Comparison of ENCODE assay signal across 13 mouse cellular contexts in the genomic region with DNA sequence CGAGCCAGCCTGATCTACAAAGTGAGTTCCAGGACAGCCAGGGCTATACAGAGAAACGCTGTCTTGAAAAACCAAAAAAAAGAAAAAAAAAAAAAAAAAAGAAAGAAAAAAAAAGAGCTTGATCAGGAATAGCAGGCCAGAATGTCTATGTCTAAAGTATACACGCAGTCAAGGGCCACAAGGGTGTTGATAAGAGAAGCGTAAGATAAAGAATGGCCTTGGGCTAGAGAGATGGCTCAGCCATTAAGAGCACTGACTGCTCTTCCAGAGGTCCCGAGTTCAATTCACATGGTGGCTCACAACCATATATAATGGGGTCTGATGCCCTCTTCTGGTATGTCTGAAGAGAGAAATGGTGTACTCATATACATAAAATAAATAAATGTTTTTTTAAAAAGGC. TPM values are rescaled to one million over a fixed set of nuclear protein-coding genes. Genes with fewer than 3 reads are reported as not detected.
DNase-seq lines count a peak whose midpoint lies in the region; ATAC-seq and TF ChIP-seq lines count a peak whose summit lies in the region.
"Not testable (repeated sequence)": the region's sequence is repeated elsewhere in the genome, so short reads cannot be mapped to it uniquely, and the experiment has no call there.
"Had no signal": no experiment of that assay in that cellular context is flagged by ENCODE, and none has a peak within 500 bp of the region (broad histone marks: within the 10 kb centered on the region; RNA-seq: fewer than 3 reads in every experiment).

No protein-coding gene starts in this region.

- WGBS in liver, embryonic 16.5 days (ENCODE audit: insufficient replicate concordance), result 57% methylated on average over 5 of the region's 5 CpGs
- 88% methylated on average over 5 of the region's 5 CpGs for whole genome bisulfite sequencing in stomach, postnatal 0 days

- H3K27ac ChIP-seq in MEL (ENCODE audit: control insufficient read depth, low read depth, low read length), result peak overlapping the region; percentile 99
- not testable (repeated sequence) for H3K27ac ChIP-seq in layer of hippocampus, adult 2 months; liver, embryonic 16.5 days (ENCODE audit: low read length); stomach, postnatal 0 days (replicated peaks)

- TF ChIP-seq CTCF in MEL (IDR thresholded peaks at IDR 0.05 in 2 of 3, conservative IDR thresholded peaks at IDR 0.05 in 1 of 3; ENCODE audit: control insufficient read depth in 1 of 3, insufficient read depth in 1 of 3, low read depth in 2 of 3, low read length in 3 of 3, poor library complexity in 1 of 3, severe bottlenecking in 1 of 3), result not testable (repeated sequence)
- 0 out of 2 replicates have a peak, but pooled peaks have one; percentile 28 for TF ChIP-seq CTCF in layer of hippocampus, adult 2 months (conservative IDR thresholded peaks at IDR 0.05)
- TF ChIP-seq CTCF in stomach, postnatal 0 days (IDR thresholded peaks at IDR 0.05; ENCODE audit: low read depth), result peak; percentile 11; the same call in 1 of the 2 replicates

- peak in 1 of 2 experiments; percentile 45; a peak in 1 of 4 replicates for TF ChIP-seq EP300 in MEL (IDR thresholded peaks at IDR 0.05; ENCODE audit: low read depth in 1 of 2, low read length in 2 of 2)
- TF ChIP-seq EP300 in stomach, postnatal 0 days (optimal IDR thresholded peaks at IDR 0.05), result not testable (repeated sequence)

- H3K4me1 ChIP-seq in MEL (ENCODE audit: control insufficient read depth in 1 of 2, insufficient read depth in 2 of 2, low read length in 2 of 2), result peaks cover 48 to 56% of the 10 kb centered on the region in 2 experiments
- not testable (repeated sequence) for H3K4me1 ChIP-seq in liver, embryonic 16.5 days (ENCODE audit: control insufficient read depth, low read depth, low read length); stomach, postnatal 0 days (replicated peaks; ENCODE audit: control insufficient read depth, insufficient read depth)

- TF ChIP-seq POLR2A in MEL (IDR thresholded peaks at IDR 0.05; ENCODE audit: control insufficient read depth in 1 of 2, insufficient read depth in 1 of 2, low read depth in 1 of 2, low read length in 2 of 2, poor library complexity in 1 of 2), result not testable (repeated sequence)

- H3K9me3 ChIP-seq in MEL (replicated peaks; ENCODE audit: insufficient read depth, low read length); liver, embryonic 16.5 days (replicated peaks; ENCODE audit: control insufficient read depth, low read length); stomach, postnatal 0 days (ENCODE audit: control insufficient read depth, low read length): not testable (repeated sequence)

- H3K4me3 ChIP-seq in MEL (ENCODE audit: control insufficient read depth in 1 of 2, insufficient read depth in 1 of 2, low read depth in 2 of 2, low read length in 2 of 2); layer of hippocampus, adult 2 months; liver, embryonic 16.5 days (ENCODE audit: low read depth, low read length); stomach, postnatal 0 days (ENCODE audit: low read depth, low read length): not testable (repeated sequence)

- H3K27me3 ChIP-seq in MEL (ENCODE audit: control insufficient read depth in 1 of 2, insufficient read depth in 2 of 2, low read length in 2 of 2); liver, embryonic 16.5 days (ENCODE audit: control insufficient read depth, insufficient read depth, low read depth, low read length); stomach, postnatal 0 days (ENCODE audit: control insufficient read depth, insufficient read depth, low read length): not testable (repeated sequence)

- TF ChIP-seq RAD21 in MEL (IDR thresholded peaks at IDR 0.05; ENCODE audit: low read depth, low read length), result peak; percentile 20

- not testable (repeated sequence) for H3K4me2 ChIP-seq in liver, embryonic 16.5 days (ENCODE audit: low read depth, low read length); stomach, postnatal 0 days (replicated peaks; ENCODE audit: low read depth)

- H3K79me2 ChIP-seq in MEL (ENCODE audit: control insufficient read depth, insufficient read depth, low read length, poor library complexity), result not testable (repeated sequence)

- H3K9ac ChIP-seq in MEL (ENCODE audit: control insufficient read depth, low read depth, low read length, poor library complexity, severe bottlenecking); liver, embryonic 16.5 days (ENCODE audit: low read depth, low read length); stomach, postnatal 0 days (ENCODE audit: low read length): not testable (repeated sequence)

- peaks cover 44 to 70% of the 10 kb centered on the region in 2 experiments for H3K36me3 ChIP-seq in MEL (ENCODE audit: control insufficient read depth in 1 of 2, insufficient read depth in 2 of 2, low read length in 2 of 2)
- H3K36me3 ChIP-seq in liver, embryonic 16.5 days (ENCODE audit: control insufficient read depth, insufficient read depth), result peaks cover 43% of the 10 kb centered on the region
- H3K36me3 ChIP-seq in stomach, postnatal 0 days (ENCODE audit: control insufficient read depth, insufficient read depth, low read length), result peaks cover 27% of the 10 kb centered on the region; the same call in 1 of the 2 replicates

- ATAC-seq in erythroid progenitor cell, adult 5-6 weeks (replicated peaks; ENCODE audit: low FRiP score, poor library complexity, severe bottlenecking), result 0 out of 2 replicates have a peak, but pooled peaks have one; percentile 47
- ATAC-seq in liver, embryonic 16.5 days (ENCODE audit: low read depth), result peak; percentile 27; the same call in 1 of the 2 replicates
- not testable (repeated sequence) for ATAC-seq in stomach, postnatal 0 days (ENCODE audit: low FRiP score, low TSS enrichment)

- DNase-seq in MEL (ENCODE audit: low read depth, low spot score), result peak; percentile 61
- DNase-seq in heart, adult 11 months, result peak; percentile 64
- DNase-seq in layer of hippocampus, adult 2 months (ENCODE audit: low spot score in 2 of 2); stomach, postnatal 0 days (ENCODE audit: low spot score): not testable (repeated sequence)

TF ChIP-seq in MEL, 35 proteins besides CTCF, POLR2A, EP300 and RAD21:
- TF ChIP-seq MYC (IDR thresholded peaks at IDR 0.05; ENCODE audit: low read depth, low read length), result peak; percentile 17; the same call in 1 of the 2 replicates
- peak; percentile 85 for TF ChIP-seq TBP (IDR thresholded peaks at IDR 0.05; ENCODE audit: low read depth, low read length)
- TF ChIP-seq TAL1 (IDR thresholded peaks at IDR 0.05; ENCODE audit: low read length), result peak; percentile 11; the same call in 1 of the 2 replicates
- TF ChIP-seq TCF12 (IDR thresholded peaks at IDR 0.05; ENCODE audit: low read depth, low read length), result peak; percentile 48; the same call in 1 of the 2 replicates
- peak; percentile 72 for TF ChIP-seq GATA1 (IDR thresholded peaks at IDR 0.05; ENCODE audit: low read depth, low read length)
- TF ChIP-seq ETS1 (IDR thresholded peaks at IDR 0.05; ENCODE audit: low read depth, low read length), result peak; percentile 31; the same call in 1 of the 2 replicates
- peak; percentile 88 for TF ChIP-seq ZNF384 (IDR thresholded peaks at IDR 0.05; ENCODE audit: low read depth, low read length)
- peak; percentile 49 for TF ChIP-seq SIN3A (IDR thresholded peaks at IDR 0.05; ENCODE audit: low read length)
TF ChIP-seq in MEL: peak in this region for 8; not testable (repeated sequence) for 27.

RNA-seq across cellular contexts. Expression of gene Ndel1, which starts 40.1 kb away (rescaled TPM):
- 59.6 and 70.7 TPM in 2 replicates for total RNA-seq in MEL (2012; rRNA removed)
- 10 to 100 TPM; 55.0 to 61.2 TPM for polyA plus RNA-seq in MEL (2012; ENCODE audit: insufficient read depth in 1 of 2, insufficient read length in 2 of 2, low read depth in 1 of 2, low replicate concordance in 2 of 2, missing spikeins in 1 of 2)
- 21.6 and 40.7 TPM in 2 replicates for total RNA-seq in erythroid progenitor cell, adult 5-6 weeks (2015; ENCODE audit: low replicate concordance)
- total RNA-seq in erythroid progenitor cell, adult 5-6 weeks (2017; ENCODE audit: low replicate concordance), result 60.1 and 74.4 TPM in 2 replicates
- 10 to 100 TPM; 81.1 to 96.3 TPM for total RNA-seq in layer of hippocampus, adult 2 months (2021)
- polyA plus RNA-seq in liver, embryonic 16.5 days (2015; fragmentation: Nextera tagmentation; extraction: Ambion mirVana), result 36.9 and 38.6 TPM in 2 replicates
- 86.4 and 92.6 TPM in 2 replicates for polyA plus RNA-seq in stomach, postnatal 0 days (2015; fragmentation: Nextera tagmentation; extraction: Ambion mirVana)

RNA-seq across cellular contexts. Expression of gene Rnf222, which starts 56.8 kb away (rescaled TPM):
- total RNA-seq in MEL (2012; rRNA removed), result 0.23 TPM in 2 replicates
- polyA plus RNA-seq in MEL (2012; ENCODE audit: insufficient read depth in 1 of 2, insufficient read length in 2 of 2, low read depth in 1 of 2, low replicate concordance in 2 of 2, missing spikeins in 1 of 2), result under 1 TPM in 1 of 2 experiments, not detected in 1; 0.28 TPM
- total RNA-seq in erythroid progenitor cell, adult 5-6 weeks (2015; ENCODE audit: low replicate concordance), result not detected in 2 replicates
- total RNA-seq in erythroid progenitor cell, adult 5-6 weeks (2017; ENCODE audit: low replicate concordance), result not detected in 2 replicates
- total RNA-seq in layer of hippocampus, adult 2 months (2021), result not detected
- polyA plus RNA-seq in liver, embryonic 16.5 days (2015; fragmentation: Nextera tagmentation; extraction: Ambion mirVana), result 0.04 and 0.14 TPM in 2 replicates
- polyA plus RNA-seq in stomach, postnatal 0 days (2015; fragmentation: Nextera tagmentation; extraction: Ambion mirVana), result 5.4 and 5.8 TPM in 2 replicates
- total RNA-seq: adrenal gland, adult 18-20 months; CH12.LX had no signal
- polyA plus RNA-seq: activated CD4-positive, CD25-positive, alpha-beta regulatory T cell, adult 4 months; C2C12; CD4-positive, CD25-positive, alpha-beta regulatory T cell, adult 4 months; G1E; Patski had no signal
